Mouse (Mus musculus): ENCODE results near the gene Mdm2. TPM values are rescaled to one million over a fixed set of nuclear protein-coding genes. Genes with fewer than 3 reads are reported as not detected.

Gene Mdm2
- polyA plus RNA-seq, 1 experiment from 2014 or later: 20.7 TPM

DNA sequence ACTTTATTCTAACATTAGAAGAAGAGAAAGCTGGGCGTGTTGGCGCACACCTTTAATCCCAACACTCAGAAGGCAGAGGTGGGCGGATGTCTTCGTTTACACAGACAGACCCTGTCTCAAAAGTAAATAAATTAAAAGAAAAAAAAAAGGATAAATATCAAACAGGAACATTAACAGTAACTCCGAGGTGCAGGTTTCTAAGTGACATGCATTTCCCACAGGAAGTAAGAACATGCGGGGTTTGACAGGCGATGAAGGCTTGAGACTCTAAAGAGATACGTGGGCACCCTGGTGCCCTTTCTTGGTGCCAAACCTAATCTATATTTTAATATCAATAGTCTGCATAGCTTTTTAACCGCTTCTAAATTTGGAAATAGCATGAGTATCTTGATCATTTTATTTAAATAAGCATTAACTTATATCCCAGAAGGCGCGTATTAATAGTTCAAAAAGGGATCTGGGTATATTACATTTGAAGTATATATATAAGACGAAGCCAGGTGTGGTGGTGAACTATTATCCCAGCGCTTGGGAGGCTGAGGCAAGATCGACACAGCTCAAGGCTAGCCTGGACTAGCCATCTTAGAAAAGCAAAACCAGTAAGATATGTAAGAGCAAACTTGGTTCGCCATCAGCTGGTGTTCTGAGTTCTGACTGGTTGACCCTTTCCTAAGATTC is 25.2 kb downstream of the Mdm2 start:
- Histone ChIP-seq H3K27ac (ENCODE audit: low read length) (no peak overlapping the region), H3K27me3 (ENCODE audit: control insufficient read depth, insufficient read depth, low read depth, low read length) (no peaks in the 10 kb centered on the region), H3K4me3 (ENCODE audit: low read depth, low read length) (no peak overlapping the region), H3K9me3 (replicated peaks; ENCODE audit: control insufficient read depth, low read length) (no peaks in the 10 kb centered on the region), H3K4me1 (ENCODE audit: control insufficient read depth, low read depth, low read length) (no peaks in the 10 kb centered on the region), H3K4me2 (ENCODE audit: low read depth, low read length) (no peak overlapping the region), H3K36me3 (ENCODE audit: control insufficient read depth, insufficient read depth) (peaks cover 15% of the 10 kb centered on the region), H3K9ac (ENCODE audit: low read depth, low read length) (no peak overlapping the region)
- no peak for ATAC-seq (ENCODE audit: low read depth)
- 67% methylated on average over 15 of the region's 15 CpGs for WGBS (ENCODE audit: insufficient replicate concordance)

DNA sequence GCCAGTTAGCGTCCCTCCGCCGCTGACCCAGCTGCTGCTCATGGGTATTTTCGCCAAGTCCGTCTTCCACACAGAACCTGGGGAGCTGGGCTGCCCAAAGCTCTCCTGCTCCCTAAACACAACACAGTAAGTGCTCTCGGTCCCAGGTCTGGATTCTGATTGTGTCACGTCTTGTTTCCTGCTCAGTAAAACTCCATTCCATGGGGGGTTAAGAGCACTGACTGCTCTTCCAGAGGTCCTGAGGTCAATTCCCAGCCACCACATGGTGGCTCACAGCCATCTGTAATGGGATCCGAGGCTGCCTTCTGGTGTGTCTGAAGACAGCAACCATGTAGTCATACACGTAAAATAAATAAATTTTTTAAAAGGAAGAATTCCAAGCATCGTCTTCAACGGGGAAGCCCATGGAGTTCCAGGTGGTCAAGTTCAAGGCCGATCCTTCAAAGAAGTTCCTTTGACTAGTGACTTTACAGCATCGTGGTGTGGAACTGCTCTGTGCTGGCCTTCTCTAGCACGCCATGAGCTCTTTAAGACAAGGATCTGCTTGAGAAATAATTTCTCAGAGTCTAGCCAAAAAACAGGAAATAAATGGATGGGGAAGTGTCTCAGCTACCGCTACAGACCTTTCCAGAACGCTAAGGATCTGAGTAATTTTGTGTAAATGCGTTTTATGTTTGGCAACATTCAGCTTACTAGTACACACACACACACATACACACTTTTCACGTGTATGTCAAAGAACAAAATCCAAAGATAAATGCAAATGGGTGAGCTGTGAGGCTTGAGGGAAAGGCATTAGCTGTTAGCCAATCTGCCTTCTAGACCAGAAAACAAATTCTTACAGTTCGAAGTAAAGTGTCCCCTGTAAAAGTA is 26.0 kb downstream of the Mdm2 start:
- ATAC-seq (ENCODE audit: low read depth): no peak
- H3K4me1 ChIP-seq (ENCODE audit: control insufficient read depth, low read depth, low read length): no peaks in the 10 kb centered on the region
- WGBS (ENCODE audit: insufficient replicate concordance): 60% methylated on average over 19 of the region's 19 CpGs
- H3K27me3 ChIP-seq (ENCODE audit: control insufficient read depth, insufficient read depth, low read depth, low read length): no peaks in the 10 kb centered on the region
- no peak overlapping the region for H3K9ac ChIP-seq (ENCODE audit: low read depth, low read length)
- H3K36me3 ChIP-seq (ENCODE audit: control insufficient read depth, insufficient read depth): peaks cover 8% of the 10 kb centered on the region
- no peaks in the 10 kb centered on the region for H3K9me3 ChIP-seq (replicated peaks; ENCODE audit: control insufficient read depth, low read length)
- no peak overlapping the region for H3K27ac ChIP-seq (ENCODE audit: low read length)
- no peak overlapping the region for H3K4me2 ChIP-seq (ENCODE audit: low read depth, low read length)
- no peak overlapping the region for H3K4me3 ChIP-seq (ENCODE audit: low read depth, low read length)

DNA sequence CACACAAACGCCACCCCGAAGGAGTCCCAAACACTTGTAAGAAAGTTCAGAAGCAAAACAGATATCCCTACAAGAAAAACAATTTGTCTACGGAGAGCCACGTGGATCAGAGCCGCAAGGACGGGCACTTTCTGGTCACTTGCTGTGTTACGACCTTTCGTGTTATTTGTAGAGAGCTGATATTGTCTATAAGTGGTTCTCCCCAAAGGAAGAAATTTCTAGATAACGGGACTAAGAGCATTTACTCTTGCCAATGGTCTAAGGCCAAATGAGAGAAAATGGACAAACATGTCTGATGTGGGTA is 26.9 kb downstream of the Mdm2 start:
- Histone ChIP-seq H3K4me1 (ENCODE audit: control insufficient read depth, low read depth, low read length) (no peaks in the 10 kb centered on the region), H3K9ac (ENCODE audit: low read depth, low read length) (no peak overlapping the region), H3K36me3 (ENCODE audit: control insufficient read depth, insufficient read depth) (peaks cover under 1% of the 10 kb centered on the region; the same call in 1 of the 2 replicates), H3K27ac (ENCODE audit: low read length) (no peak overlapping the region), H3K4me2 (ENCODE audit: low read depth, low read length) (no peak overlapping the region), H3K27me3 (ENCODE audit: control insufficient read depth, insufficient read depth, low read depth, low read length) (no peaks in the 10 kb centered on the region), H3K9me3 (replicated peaks; ENCODE audit: control insufficient read depth, low read length) (no peaks in the 10 kb centered on the region), H3K4me3 (ENCODE audit: low read depth, low read length) (no peak overlapping the region)
- 77% methylated on average over 9 of the region's 9 CpGs for WGBS (ENCODE audit: insufficient replicate concordance)
- ATAC-seq (ENCODE audit: low read depth): no peak

DNA sequence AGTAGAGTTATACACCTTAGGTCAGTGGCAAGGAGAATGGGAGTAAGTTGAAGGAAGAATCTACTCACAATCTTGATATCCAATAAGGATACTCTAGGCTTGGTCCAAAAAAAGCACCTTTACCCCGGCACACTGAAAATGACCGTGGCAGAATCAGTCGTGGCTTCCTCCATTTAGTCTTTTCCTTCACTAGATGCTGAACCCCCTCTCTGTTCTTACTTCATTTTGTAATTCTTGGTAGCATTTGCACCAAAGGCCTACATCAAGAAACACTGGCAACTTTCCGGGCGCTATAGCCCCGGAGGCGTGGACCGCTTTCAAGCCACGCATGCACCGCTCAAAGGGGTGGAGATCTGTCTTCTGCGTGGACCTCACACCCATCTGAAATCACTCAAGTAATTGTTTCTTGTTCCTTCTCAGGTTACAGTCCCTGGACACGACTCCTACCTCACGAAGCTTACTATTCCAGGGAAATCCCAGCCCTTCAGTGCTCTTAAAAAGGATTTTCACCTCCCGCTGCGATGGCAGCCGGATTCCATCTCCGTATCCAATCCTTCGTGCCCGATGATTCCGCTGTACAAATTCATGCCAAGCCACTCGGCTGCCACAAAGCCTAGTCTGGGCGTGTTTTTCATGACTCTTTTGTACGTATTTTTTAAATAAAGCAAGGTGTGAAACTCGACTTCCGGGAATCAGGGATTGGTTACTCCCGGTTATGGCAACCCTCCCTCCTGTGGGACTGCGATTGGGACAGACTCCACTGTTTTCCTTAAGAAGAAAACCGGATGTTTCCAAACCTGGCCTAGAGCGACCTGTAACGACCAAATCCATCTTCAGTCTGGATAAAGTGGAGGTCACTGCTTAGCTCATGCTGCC is 27.5 kb downstream of the Mdm2 start:
- peaks cover 4% of the 10 kb centered on the region for H3K4me1 ChIP-seq (ENCODE audit: control insufficient read depth, low read depth, low read length)
- H3K9ac ChIP-seq (ENCODE audit: low read depth, low read length): no peak overlapping the region
- 77% methylated on average over 30 of the region's 30 CpGs for WGBS (ENCODE audit: insufficient replicate concordance)
- H3K36me3 ChIP-seq (ENCODE audit: control insufficient read depth, insufficient read depth): no peaks in the 10 kb centered on the region
- no peak for ATAC-seq (ENCODE audit: low read depth)
- no peak overlapping the region for H3K4me3 ChIP-seq (ENCODE audit: low read depth, low read length)
- no peak overlapping the region for H3K4me2 ChIP-seq (ENCODE audit: low read depth, low read length)
- H3K27ac ChIP-seq (ENCODE audit: low read length): no peak overlapping the region
- no peaks in the 10 kb centered on the region for H3K27me3 ChIP-seq (ENCODE audit: control insufficient read depth, insufficient read depth, low read depth, low read length)
- no peaks in the 10 kb centered on the region for H3K9me3 ChIP-seq (replicated peaks; ENCODE audit: control insufficient read depth, low read length)

DNA sequence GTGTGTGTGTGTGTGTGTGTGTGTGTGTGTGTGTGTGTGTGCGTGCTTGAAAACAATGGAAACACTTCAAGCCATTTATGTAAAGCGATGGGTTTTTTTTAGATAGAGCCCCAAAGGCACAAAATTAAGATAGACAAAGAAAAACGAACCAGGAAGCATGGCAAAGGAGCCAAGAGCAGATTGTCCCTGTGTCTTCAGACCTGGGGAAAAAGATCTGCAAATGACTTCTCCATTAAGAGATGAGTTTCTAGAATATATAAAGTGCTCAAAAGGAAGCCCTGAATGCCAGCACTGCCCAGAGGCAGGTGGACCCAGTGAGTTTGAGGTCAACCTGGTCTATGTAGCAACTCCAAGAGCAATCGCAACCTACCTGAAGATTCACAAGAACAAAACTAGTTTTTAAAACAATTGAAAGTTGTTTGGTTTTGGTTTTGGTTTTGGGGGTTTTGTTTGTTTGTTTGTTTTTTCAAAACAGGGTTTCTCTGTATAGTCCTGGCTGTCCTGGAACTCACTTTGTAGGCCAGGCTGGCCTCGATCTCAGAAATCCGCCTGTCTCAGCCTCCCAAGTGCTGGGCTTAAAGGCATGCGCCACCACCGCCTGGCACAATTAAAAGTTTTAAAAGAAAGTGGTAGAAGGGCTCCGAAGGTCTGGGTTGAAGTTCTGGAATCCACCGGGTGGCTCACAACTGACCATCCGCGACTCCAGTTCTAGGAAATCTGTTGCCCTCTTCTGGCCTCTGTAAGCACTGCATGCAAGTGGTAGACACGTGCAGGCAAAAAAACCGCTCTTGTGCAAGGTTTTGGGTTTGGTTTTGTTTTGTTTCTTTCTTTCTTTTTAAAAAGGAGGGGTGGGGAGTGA is 28.3 kb downstream of the Mdm2 start:
- Histone ChIP-seq H3K36me3 (ENCODE audit: control insufficient read depth, insufficient read depth) (no peaks in the 10 kb centered on the region), H3K4me3 (ENCODE audit: low read depth, low read length) (no peak overlapping the region), H3K4me2 (ENCODE audit: low read depth, low read length) (no peak overlapping the region), H3K27ac (ENCODE audit: low read length) (no peak overlapping the region), H3K4me1 (ENCODE audit: control insufficient read depth, low read depth, low read length) (peaks cover 10% of the 10 kb centered on the region), H3K9me3 (replicated peaks; ENCODE audit: control insufficient read depth, low read length) (no peaks in the 10 kb centered on the region), H3K27me3 (ENCODE audit: control insufficient read depth, insufficient read depth, low read depth, low read length) (no peaks in the 10 kb centered on the region), H3K9ac (ENCODE audit: low read depth, low read length) (no peak overlapping the region)
- no peak for ATAC-seq (ENCODE audit: low read depth)
- 63% methylated on average over 14 of the region's 14 CpGs for WGBS (ENCODE audit: insufficient replicate concordance)

DNA sequence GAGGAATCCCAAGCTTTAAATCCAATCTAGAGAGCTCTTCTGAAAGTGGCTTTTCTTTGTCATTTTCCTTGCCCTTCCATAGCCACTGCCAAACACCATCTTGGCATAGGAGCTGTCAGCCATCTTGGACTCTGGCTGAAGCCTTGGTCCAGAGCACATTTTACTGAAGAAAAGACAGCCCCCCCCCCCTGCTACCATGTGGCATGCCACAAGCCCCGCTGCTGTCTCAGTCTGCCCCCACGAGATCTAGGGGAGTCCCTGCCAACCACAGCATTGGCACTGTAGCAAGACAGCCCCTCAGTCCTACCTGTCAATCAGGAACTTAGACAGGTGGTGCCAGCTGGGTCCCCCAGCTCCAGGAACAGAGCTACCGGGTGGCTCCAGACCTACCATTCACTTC is 29.0 kb downstream of the Mdm2 start:
- H3K9ac ChIP-seq (ENCODE audit: low read depth, low read length): no peak overlapping the region
- H3K27me3 ChIP-seq (ENCODE audit: control insufficient read depth, insufficient read depth, low read depth, low read length): no peaks in the 10 kb centered on the region
- H3K4me3 ChIP-seq (ENCODE audit: low read depth, low read length): no peak overlapping the region
- H3K9me3 ChIP-seq (replicated peaks; ENCODE audit: control insufficient read depth, low read length): no peaks in the 10 kb centered on the region
- H3K36me3 ChIP-seq (ENCODE audit: control insufficient read depth, insufficient read depth): no peaks in the 10 kb centered on the region
- WGBS (ENCODE audit: insufficient replicate concordance): 85% methylated on average over 3 of the region's 3 CpGs
- H3K4me1 ChIP-seq (ENCODE audit: control insufficient read depth, low read depth, low read length): peaks cover 10% of the 10 kb centered on the region
- no peak overlapping the region for H3K27ac ChIP-seq (ENCODE audit: low read length)
- no peak overlapping the region for H3K4me2 ChIP-seq (ENCODE audit: low read depth, low read length)
- ATAC-seq (ENCODE audit: low read depth): no peak

DNA sequence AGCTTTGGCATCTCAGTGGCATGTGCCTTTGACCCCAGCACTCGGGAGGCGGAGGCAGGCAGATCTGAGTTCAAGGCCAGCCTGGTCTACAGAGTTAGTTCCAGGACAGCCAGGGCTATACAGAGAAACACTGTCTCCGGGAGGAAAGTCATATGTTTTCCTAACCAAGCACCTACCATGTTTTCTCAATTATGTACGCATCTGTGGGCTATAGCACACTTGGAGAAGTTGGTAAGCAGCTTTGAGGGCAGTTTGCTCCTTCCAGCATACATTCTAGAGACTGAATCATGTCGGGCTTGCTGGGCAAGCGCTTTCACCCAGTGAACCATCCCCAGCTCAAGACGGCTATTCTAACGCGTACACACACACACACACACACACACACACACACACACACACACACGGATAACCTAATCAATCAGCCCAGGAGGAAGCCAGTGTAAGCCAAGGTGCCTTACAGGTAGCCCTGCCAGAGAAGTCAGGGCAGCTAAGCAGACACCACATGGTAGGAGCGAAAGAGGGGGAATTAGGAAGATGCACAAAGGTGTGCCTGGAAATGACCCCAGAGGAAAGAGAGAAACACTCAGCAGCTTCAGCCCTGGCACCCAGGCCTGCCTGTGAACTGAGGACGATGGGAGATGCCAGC is 29.6 kb downstream of the Mdm2 start:
- Histone ChIP-seq H3K36me3 (ENCODE audit: control insufficient read depth, insufficient read depth) (no peaks in the 10 kb centered on the region), H3K9ac (ENCODE audit: low read depth, low read length) (no peak overlapping the region), H3K27me3 (ENCODE audit: control insufficient read depth, insufficient read depth, low read depth, low read length) (no peaks in the 10 kb centered on the region), H3K4me1 (ENCODE audit: control insufficient read depth, low read depth, low read length) (peaks cover 10% of the 10 kb centered on the region), H3K9me3 (replicated peaks; ENCODE audit: control insufficient read depth, low read length) (no peaks in the 10 kb centered on the region), H3K4me2 (ENCODE audit: low read depth, low read length) (no peak overlapping the region), H3K4me3 (ENCODE audit: low read depth, low read length) (no peak overlapping the region), H3K27ac (ENCODE audit: low read length) (no peak overlapping the region)
- ATAC-seq (ENCODE audit: low read depth): no peak
- 74% methylated on average over 12 of the region's 12 CpGs for WGBS (ENCODE audit: insufficient replicate concordance)

DNA sequence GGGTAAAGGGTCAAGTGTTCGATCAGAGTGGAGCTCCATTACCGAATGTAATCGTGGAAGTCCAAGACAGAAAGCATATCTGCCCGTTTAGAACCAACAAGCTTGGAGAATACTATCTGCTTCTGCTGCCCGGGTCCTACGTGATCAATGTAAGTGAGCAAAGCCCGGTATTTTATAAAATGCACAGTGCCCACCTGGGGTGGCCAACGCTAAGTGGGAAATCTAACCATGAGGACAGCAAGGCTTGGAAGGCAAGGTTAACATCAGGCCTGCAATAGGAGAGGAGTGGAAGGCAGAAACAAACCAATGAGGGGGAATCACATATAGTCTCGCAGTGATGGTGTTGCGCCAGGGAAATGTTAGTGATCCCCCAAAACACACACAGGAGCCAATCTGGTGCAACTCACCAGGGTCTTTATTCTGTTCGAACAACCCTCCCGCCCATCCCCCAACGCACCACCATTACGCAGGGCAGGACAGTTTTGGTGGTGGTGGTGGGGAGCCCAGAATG is 30.5 kb downstream of the Mdm2 start:
- Histone ChIP-seq H3K9ac (ENCODE audit: low read depth, low read length) (no peak overlapping the region), H3K4me2 (ENCODE audit: low read depth, low read length) (no peak overlapping the region), H3K9me3 (replicated peaks; ENCODE audit: control insufficient read depth, low read length) (no peaks in the 10 kb centered on the region), H3K27ac (ENCODE audit: low read length) (no peak overlapping the region), H3K36me3 (ENCODE audit: control insufficient read depth, insufficient read depth) (no peaks in the 10 kb centered on the region), H3K4me1 (ENCODE audit: control insufficient read depth, low read depth, low read length) (peaks cover 10% of the 10 kb centered on the region), H3K27me3 (ENCODE audit: control insufficient read depth, insufficient read depth, low read depth, low read length) (no peaks in the 10 kb centered on the region), H3K4me3 (ENCODE audit: low read depth, low read length) (no peak overlapping the region)
- no peak for ATAC-seq (ENCODE audit: low read depth)
- WGBS (ENCODE audit: insufficient replicate concordance): 79% methylated on average over 14 of the region's 14 CpGs
